Mouse (Mus musculus) colon, adult 2 months (tissue): ENCODE data around the gene Rab32. TPM values are rescaled to one million over a fixed set of nuclear protein-coding genes. Genes with fewer than 3 reads are reported as not detected.

Experiments used
- polyA plus RNA-seq: library from polyadenylated mRNA; depleted of rRNA; stranded (reverse); fragments of >200 nt; gene quantifications from 2 replicates; pipeline ENCODE4 v1.2.3, GENCODE M21; 2012; rRNA removed

Rab32 gene
- 18.6 and 19.6 TPM in 2 replicates for polyA plus RNA-seq

GRCm38 (mm10) chr10:10557570-10558336 is at the start of gene Rab32:
Gene Rab32 (minus strand): TSS chr10:10558265.

Other genes with a start within 250 kb of the Rab32 start
- 0.06 and 0.15 TPM in 2 replicates for gene Adgb, start 85.9 kb downstream of the Rab32 start, polyA plus RNA-seq
- not detected in 2 replicates for gene Gm10944, start 123.1 kb upstream of the Rab32 start, polyA plus RNA-seq